Mouse (Mus musculus): ENCODE results near the gene Yif1b.

Yif1b gene

DNA sequence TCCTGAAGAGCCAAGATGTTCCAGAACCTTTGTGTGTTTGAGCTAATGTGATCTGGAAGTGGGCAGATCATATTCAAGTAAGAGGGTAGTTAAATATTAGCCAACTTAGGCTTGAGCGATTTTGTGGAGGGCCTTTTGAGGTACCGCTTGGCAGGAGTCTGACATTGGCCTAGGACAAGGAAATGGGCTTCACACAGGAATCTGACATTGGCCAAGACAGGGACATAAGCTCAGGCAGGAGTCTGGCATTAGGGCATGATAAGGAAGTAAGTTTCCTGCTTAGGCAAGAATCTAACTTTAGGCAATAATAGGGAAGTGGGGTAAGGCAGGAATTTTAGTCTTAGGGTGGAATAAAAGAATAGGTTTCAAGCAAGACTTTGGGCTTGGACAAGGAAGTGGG lies 23.9 kb upstream of the Yif1b start:
- no peaks in the 10 kb centered on the region for H3K36me3 ChIP-seq (ENCODE audit: insufficient read depth, low read length)
- H3K9me3 ChIP-seq (ENCODE audit: low read length) = peaks cover 42% of the 10 kb centered on the region
- H3K27me3 ChIP-seq (ENCODE audit: insufficient read depth, low read length) = no peaks in the 10 kb centered on the region
- peaks cover 24% of the 10 kb centered on the region for H3K4me1 ChIP-seq (replicated peaks; ENCODE audit: low read depth, low read length)
- TF ChIP-seq POU5F1 (IDR thresholded peaks at IDR 0.05; ENCODE audit: borderline replicate concordance, low read length) (no peak), CTCF (conservative IDR thresholded peaks at IDR 0.05; ENCODE audit: low read length) (no peak), NANOG (IDR thresholded peaks at IDR 0.05; ENCODE audit: borderline replicate concordance, low read length) (no peak)
- H3K4me3 ChIP-seq (replicated peaks; ENCODE audit: low read length) = 0 out of 2 replicates have a peak overlapping the region, but pooled peaks have one; percentile 23

DNA sequence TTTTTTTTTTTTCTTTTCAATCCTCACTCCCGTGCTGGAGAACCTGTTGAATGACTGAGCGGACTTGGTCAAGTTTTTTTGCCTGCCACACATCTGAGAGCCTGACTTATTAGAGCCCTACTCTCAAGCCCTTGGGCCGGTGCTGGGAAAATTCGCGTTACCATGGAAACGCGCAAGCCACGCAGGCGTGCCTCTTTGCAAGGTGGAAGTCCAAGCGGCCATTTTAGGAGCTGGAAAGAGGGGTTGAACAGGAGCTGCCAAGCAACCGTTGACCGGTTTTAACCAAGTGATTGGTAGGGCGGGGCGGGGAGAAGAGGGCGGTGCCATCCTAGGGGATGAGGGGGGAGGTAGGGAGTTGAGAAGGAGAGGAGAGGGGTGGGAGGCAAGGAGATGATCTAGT lies 23.3 kb upstream of the Yif1b start:
- peaks cover 48% of the 10 kb centered on the region for H3K9me3 ChIP-seq (ENCODE audit: low read length)
- no peak for TF ChIP-seq CTCF (conservative IDR thresholded peaks at IDR 0.05; ENCODE audit: low read length)
- no peak for TF ChIP-seq POU5F1 (IDR thresholded peaks at IDR 0.05; ENCODE audit: borderline replicate concordance, low read length)
- TF ChIP-seq NANOG (IDR thresholded peaks at IDR 0.05; ENCODE audit: borderline replicate concordance, low read length) = no peak
- H3K36me3 ChIP-seq (ENCODE audit: insufficient read depth, low read length) = no peaks in the 10 kb centered on the region
- H3K4me3 ChIP-seq (replicated peaks; ENCODE audit: low read length) = no peak overlapping the region
- no peaks in the 10 kb centered on the region for H3K27me3 ChIP-seq (ENCODE audit: insufficient read depth, low read length)
- peaks cover 24% of the 10 kb centered on the region for H3K4me1 ChIP-seq (replicated peaks; ENCODE audit: low read depth, low read length)

DNA sequence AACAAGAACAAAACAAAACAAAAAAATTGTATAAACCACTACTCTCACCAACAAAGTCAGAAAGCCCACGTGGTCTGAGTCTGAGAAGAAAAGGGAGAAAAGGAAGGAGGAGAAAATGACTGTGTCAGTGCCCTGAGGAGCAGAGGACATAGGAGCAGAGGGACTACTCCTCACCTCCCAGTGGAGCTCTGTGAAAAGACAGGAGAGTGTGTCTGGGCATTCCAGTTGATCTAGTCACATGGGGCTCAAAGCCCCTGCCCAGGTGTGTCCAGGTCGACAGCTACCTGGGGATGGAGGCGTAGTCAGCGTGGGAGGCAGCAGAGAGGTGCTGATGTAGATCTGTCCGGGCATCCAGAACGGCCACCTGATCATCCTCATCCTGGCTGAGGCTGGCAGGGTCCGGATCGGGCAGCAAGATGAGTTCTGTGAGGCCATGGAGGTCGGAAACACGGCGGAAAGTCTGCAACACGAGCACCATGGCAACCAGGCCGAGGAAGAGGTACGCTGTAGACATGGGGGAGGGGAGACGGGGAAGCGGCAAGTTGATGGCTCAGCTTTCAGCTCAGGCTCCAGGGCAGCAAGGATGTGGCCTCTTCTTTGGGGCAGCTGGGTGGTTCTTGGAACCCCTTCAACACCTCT lies 13.3 kb upstream of the Yif1b start:
- H3K4me1 ChIP-seq (replicated peaks; ENCODE audit: low read depth, low read length) = peaks cover 25% of the 10 kb centered on the region
- peak overlapping the region; percentile 24 for H3K4me3 ChIP-seq (replicated peaks; ENCODE audit: low read length)
- H3K27me3 ChIP-seq (ENCODE audit: insufficient read depth, low read length) = peaks cover 28% of the 10 kb centered on the region
- H3K9me3 ChIP-seq (ENCODE audit: low read length) = peaks cover 13% of the 10 kb centered on the region
- H3K36me3 ChIP-seq (ENCODE audit: insufficient read depth, low read length) = no peaks in the 10 kb centered on the region
- no peak for TF ChIP-seq POU5F1 (IDR thresholded peaks at IDR 0.05; ENCODE audit: borderline replicate concordance, low read length)
- TF ChIP-seq NANOG (IDR thresholded peaks at IDR 0.05; ENCODE audit: borderline replicate concordance, low read length) = no peak
- TF ChIP-seq CTCF (conservative IDR thresholded peaks at IDR 0.05; ENCODE audit: low read length) = no peak

DNA sequence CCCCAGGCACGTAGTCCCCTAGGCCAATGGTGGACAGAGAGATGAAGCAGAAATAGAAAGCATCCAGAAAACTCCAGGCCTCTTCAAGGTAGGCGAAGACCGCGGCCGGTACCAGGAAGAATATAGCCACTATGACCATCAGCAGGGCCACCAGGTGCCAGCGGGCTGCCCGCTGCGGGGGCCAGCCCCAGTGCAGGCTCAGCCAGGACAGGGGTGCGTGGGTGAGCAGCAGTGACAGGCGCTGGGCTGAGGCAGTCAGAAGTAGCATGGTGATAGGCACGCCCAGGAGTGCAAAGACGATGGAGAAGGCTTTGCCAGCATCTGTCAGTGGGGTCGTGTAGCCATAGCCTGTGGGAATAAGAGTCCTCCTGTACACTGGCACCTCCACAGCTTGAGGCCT lies 12.6 kb upstream of the Yif1b start:
- Histone ChIP-seq H3K4me3 (replicated peaks; ENCODE audit: low read length) (peak overlapping the region; percentile 24), H3K4me1 (replicated peaks; ENCODE audit: low read depth, low read length) (peaks cover 29% of the 10 kb centered on the region)
- no peak for TF ChIP-seq NANOG (IDR thresholded peaks at IDR 0.05; ENCODE audit: borderline replicate concordance, low read length)
- no peak for TF ChIP-seq CTCF (conservative IDR thresholded peaks at IDR 0.05; ENCODE audit: low read length)
- no peak for TF ChIP-seq POU5F1 (IDR thresholded peaks at IDR 0.05; ENCODE audit: borderline replicate concordance, low read length)

DNA sequence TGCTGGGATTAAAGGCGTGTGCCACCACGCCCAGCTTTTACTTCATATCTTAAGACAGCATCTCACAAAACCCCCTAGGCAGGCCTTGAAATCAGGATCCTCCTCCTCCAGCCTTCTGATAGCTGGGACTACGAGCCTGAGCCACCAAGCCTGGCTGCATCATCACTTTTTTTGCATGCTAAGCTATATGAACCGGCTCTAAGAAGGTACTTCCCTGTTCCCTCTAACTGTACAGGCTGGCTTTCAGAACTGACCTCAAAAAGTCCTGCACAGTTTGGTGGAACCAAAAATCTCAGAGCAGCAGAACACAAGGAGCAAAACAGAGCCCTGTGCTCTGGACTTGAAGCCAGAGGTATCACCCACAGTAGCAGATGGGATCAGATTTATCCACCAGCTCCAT lies 9.9 kb upstream of the Yif1b start:
- no peaks in the 10 kb centered on the region for H3K36me3 ChIP-seq (ENCODE audit: insufficient read depth, low read length)
- TF ChIP-seq CTCF (conservative IDR thresholded peaks at IDR 0.05; ENCODE audit: low read length) = no peak
- TF ChIP-seq NANOG (IDR thresholded peaks at IDR 0.05; ENCODE audit: borderline replicate concordance, low read length) = no peak
- no peak for TF ChIP-seq POU5F1 (IDR thresholded peaks at IDR 0.05; ENCODE audit: borderline replicate concordance, low read length)
- H3K4me3 ChIP-seq (replicated peaks; ENCODE audit: low read length) = no peak overlapping the region
- peaks cover 40% of the 10 kb centered on the region for H3K4me1 ChIP-seq (replicated peaks; ENCODE audit: low read depth, low read length)
- peaks cover 4% of the 10 kb centered on the region for H3K9me3 ChIP-seq (ENCODE audit: low read length)
- H3K27me3 ChIP-seq (ENCODE audit: insufficient read depth, low read length) = peaks cover 60% of the 10 kb centered on the region

More for the DNA sequence above, 12.6 kb upstream of the Yif1b start:
- Histone ChIP-seq H3K36me3 (ENCODE audit: insufficient read depth, low read length) (no peaks in the 10 kb centered on the region), H3K27me3 (ENCODE audit: insufficient read depth, low read length) (peaks cover 34% of the 10 kb centered on the region), H3K9me3 (ENCODE audit: low read length) (peaks cover 7% of the 10 kb centered on the region)

DNA sequence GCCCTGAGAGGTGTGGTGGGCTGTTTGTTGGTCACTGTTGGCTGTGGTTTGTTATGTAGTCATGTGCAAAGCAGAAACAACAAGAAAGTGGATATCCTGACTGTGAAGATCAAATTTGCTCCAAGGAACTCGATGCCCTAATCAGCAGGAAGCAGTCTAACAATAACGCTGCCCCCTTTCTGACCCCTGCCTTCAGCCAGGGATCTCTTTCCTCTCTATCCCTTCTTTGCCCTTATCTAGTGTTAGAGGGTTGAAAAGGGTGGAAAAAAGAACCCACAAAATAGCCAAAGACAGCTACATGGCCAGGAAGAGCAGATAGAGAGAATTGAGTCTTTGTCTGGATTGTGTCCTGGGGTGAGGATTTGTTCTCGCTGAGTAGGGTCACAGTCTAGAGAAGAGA lies 7.6 kb upstream of the Yif1b start:
- TF ChIP-seq NANOG (IDR thresholded peaks at IDR 0.05; ENCODE audit: borderline replicate concordance, low read length) = no peak
- TF ChIP-seq CTCF (conservative IDR thresholded peaks at IDR 0.05; ENCODE audit: low read length) = no peak
- TF ChIP-seq POU5F1 (IDR thresholded peaks at IDR 0.05; ENCODE audit: borderline replicate concordance, low read length) = no peak
- H3K36me3 ChIP-seq (ENCODE audit: insufficient read depth, low read length) = no peaks in the 10 kb centered on the region

DNA sequence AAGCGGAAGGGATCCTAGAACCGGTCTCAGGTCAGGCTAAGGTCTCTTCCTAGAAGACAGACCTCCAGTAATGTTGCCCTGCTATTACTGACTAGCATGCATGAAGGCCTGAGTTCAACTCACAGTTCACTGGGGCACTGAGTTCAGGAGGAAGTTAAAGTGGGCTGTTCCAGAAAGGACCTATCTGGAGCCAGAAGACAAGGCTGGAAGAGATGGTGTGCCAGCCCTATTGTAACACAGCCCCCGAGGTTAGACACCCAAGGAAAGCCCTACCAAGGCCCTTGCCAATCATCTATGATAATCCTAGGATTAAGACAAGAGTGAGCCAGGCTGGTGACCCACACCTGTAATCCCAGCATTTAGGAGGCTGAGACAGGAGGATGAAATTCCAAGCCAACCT lies 6.6 kb upstream of the Yif1b start:
- H3K4me3 ChIP-seq (replicated peaks; ENCODE audit: low read length) = peak overlapping the region; percentile 85
- peaks cover 54% of the 10 kb centered on the region for H3K27me3 ChIP-seq (ENCODE audit: insufficient read depth, low read length)
- H3K36me3 ChIP-seq (ENCODE audit: insufficient read depth, low read length) = no peaks in the 10 kb centered on the region
- H3K9me3 ChIP-seq (ENCODE audit: low read length) = no peaks in the 10 kb centered on the region
- H3K4me1 ChIP-seq (replicated peaks; ENCODE audit: low read depth, low read length) = peaks cover 26% of the 10 kb centered on the region
- TF ChIP-seq CTCF (conservative IDR thresholded peaks at IDR 0.05; ENCODE audit: low read length) = no peak
- no peak for TF ChIP-seq NANOG (IDR thresholded peaks at IDR 0.05; ENCODE audit: borderline replicate concordance, low read length)
- TF ChIP-seq POU5F1 (IDR thresholded peaks at IDR 0.05; ENCODE audit: borderline replicate concordance, low read length) = no peak

More for the DNA sequence above, 7.6 kb upstream of the Yif1b start:
- Histone ChIP-seq H3K9me3 (ENCODE audit: low read length) (peaks cover 4% of the 10 kb centered on the region), H3K4me3 (replicated peaks; ENCODE audit: low read length) (no peak overlapping the region), H3K27me3 (ENCODE audit: insufficient read depth, low read length) (peaks cover 57% of the 10 kb centered on the region), H3K4me1 (replicated peaks; ENCODE audit: low read depth, low read length) (peaks cover 28% of the 10 kb centered on the region)

DNA sequence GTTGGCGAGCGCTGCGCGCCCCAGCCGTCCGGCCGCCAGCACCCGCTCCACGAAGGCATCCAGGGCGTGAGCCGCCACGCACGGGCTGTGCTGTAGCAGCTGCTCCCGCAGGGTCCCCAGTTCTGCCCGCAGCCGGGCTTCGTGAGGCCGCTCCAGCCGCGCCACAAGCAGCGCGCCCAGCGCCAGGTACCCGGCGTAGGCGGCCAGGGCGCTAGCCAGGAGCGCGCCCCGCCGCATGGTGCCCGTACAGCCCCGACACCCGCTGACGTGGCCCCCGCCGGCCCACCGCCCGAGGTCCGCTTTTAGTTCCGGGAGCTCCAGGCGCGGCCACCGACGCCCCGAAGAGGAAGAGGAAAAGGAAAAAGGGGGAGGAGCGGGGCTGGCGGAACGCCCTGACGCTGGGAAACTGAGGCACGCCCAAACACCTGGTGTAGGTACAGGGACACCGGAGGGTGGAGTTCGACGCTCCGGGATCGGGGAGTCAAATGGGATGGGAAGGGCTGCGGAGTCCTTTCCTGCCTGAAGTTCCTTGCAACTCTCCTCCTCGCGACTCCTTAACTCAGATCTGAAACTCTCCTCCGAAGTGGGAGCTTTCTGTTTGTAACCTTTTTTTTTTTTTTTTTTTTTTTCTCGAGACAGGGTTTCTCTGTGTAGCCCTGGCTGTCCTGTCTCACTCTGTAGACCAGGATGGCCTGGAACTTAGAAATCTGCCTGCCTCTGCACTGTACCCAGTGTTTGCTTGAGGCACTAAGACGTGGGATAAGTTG lies 5.7 kb upstream of the Yif1b start, which contains the start of gene Kcnk6:
Gene Kcnk6, minus strand, starts transcription at position 269 of the 767 bp plus-strand sequence.
- H3K36me3 ChIP-seq (ENCODE audit: insufficient read depth, low read length) = no peaks in the 10 kb centered on the region
- H3K27me3 ChIP-seq (ENCODE audit: insufficient read depth, low read length) = peaks cover 54% of the 10 kb centered on the region
- H3K9me3 ChIP-seq (ENCODE audit: low read length) = no peaks in the 10 kb centered on the region
- H3K4me1 ChIP-seq (replicated peaks; ENCODE audit: low read depth, low read length) = peaks cover 27% of the 10 kb centered on the region
- peak within 1 kb of the TSS; percentile 85 for H3K4me3 ChIP-seq (replicated peaks; ENCODE audit: low read length)
- TF ChIP-seq CTCF (conservative IDR thresholded peaks at IDR 0.05; ENCODE audit: low read length) (no peak), POU5F1 (IDR thresholded peaks at IDR 0.05; ENCODE audit: borderline replicate concordance, low read length) (no peak), NANOG (IDR thresholded peaks at IDR 0.05; ENCODE audit: borderline replicate concordance, low read length) (no peak)

Data from E14TG2a.4 (cell line).